In the genomic region with DNA sequence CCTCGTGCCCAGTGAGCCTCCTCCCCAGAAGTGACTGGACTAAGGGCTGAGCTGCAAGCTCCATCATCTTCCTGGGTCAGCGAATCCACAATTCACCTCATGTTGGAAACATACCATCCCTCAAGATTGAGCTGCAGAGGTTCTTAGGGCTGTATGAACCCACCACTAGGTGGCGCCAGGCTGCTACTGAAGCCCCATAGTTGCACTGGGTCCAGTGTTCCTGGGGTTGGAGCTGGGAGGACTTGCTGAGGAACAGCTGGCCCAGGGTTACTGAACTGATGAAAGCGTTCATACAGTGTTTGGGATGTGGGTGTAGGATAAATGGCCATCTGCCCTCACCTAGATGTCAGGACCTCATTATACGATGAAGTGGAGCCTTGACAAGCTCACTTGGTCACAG, we compare ENCODE assay signal across 8 mouse cellular contexts. TPM values are rescaled to one million over a fixed set of nuclear protein-coding genes. Genes with fewer than 3 reads are reported as not detected.
A peak's percentile ranks its signal among the peaks of the same experiment; 100 is the strongest.
DNase-seq lines count a peak whose midpoint lies in the region; ATAC-seq and TF ChIP-seq lines count a peak whose summit lies in the region.

No protein-coding gene starts in this region.

- whole genome bisulfite sequencing in heart, postnatal 0 days, result 53% methylated on average over 5 of the region's 5 CpGs

- TF ChIP-seq CTCF in heart, postnatal 0 days (IDR thresholded peaks at IDR 0.05; ENCODE audit: low read depth), result peak; percentile 87

- no peak for ATAC-seq in cerebellum, adult (ENCODE audit: insufficient number of reproducible peaks, low FRiP score, low TSS enrichment)
- peak; percentile 69; the same call in 1 of the 2 replicates for ATAC-seq in heart, postnatal 0 days (ENCODE audit: insufficient read depth, low read depth)
- peak; percentile 76 for ATAC-seq in megakaryocyte progenitor cell, adult 5-6 weeks (replicated peaks; ENCODE audit: poor library complexity)

- TF ChIP-seq EP300 in heart, postnatal 0 days (IDR thresholded peaks at IDR 0.05; ENCODE audit: low read depth), result no peak

- peak; percentile 58 for DNase-seq in cerebellum, adult 11 months
- peak; percentile 61 for DNase-seq in adrenal gland, adult 2 months
- DNase-seq in embryo, embryonic 9.5 days (ENCODE audit: extremely low spot score), result peak; percentile 57
- peak; percentile 54 for DNase-seq in heart, postnatal 0 days (ENCODE audit: low spot score)
- DNase-seq in layer of hippocampus, postnatal 14 days (ENCODE audit: low spot score in 2 of 2), result peak; percentile 73 to 77
- DNase-seq in spleen, adult 12 weeks (ENCODE audit: low spot score), result peak; percentile 37

- no peaks in the 10 kb centered on the region for H3K9me3 ChIP-seq in heart, postnatal 0 days (replicated peaks; ENCODE audit: control insufficient read depth, low read length)

- no peak overlapping the region for H3K4me2 ChIP-seq in heart, postnatal 0 days (ENCODE audit: low read depth, low read length)

- H3K36me3 ChIP-seq in heart, postnatal 0 days (replicated peaks; ENCODE audit: control insufficient read depth, insufficient read depth, low read length), result peaks cover 51% of the 10 kb centered on the region

- H3K4me3 ChIP-seq in heart, postnatal 0 days (ENCODE audit: low read depth, low read length), result no peak overlapping the region

- no peaks in the 10 kb centered on the region for H3K4me1 ChIP-seq in heart, postnatal 0 days (ENCODE audit: control insufficient read depth, insufficient read depth)

- H3K27ac ChIP-seq in heart, postnatal 0 days (ENCODE audit: low read depth), result no peak overlapping the region

- no peak overlapping the region for H3K9ac ChIP-seq in heart, postnatal 0 days (replicated peaks; ENCODE audit: low read depth, low read length)

- no peaks in the 10 kb centered on the region for H3K27me3 ChIP-seq in heart, postnatal 0 days (ENCODE audit: control insufficient read depth, insufficient read depth, low read length)

RNA-seq across cellular contexts. Expression of a gene that starts 8.1 kb away (rescaled TPM):
- 10 to 100 TPM; 40.2 to 52.4 TPM for total RNA-seq in adrenal gland, adult 2 months (2021)
- polyA plus RNA-seq in adrenal gland, adult 2 months (2012; rRNA removed), result 80.1 and 109 TPM in 2 replicates
- total RNA-seq in heart, postnatal 0 days (2014; rRNA removed; ENCODE audit: low replicate concordance), result 11.9 and 26.6 TPM in 2 replicates
- 34.6 and 37.3 TPM in 2 replicates for polyA plus RNA-seq in heart, postnatal 0 days (2015; fragmentation: Nextera tagmentation; extraction: Ambion mirVana)
- total RNA-seq in layer of hippocampus, postnatal 14 days (2021), result 10 to 100 TPM; 50.6 to 52.1 TPM
- total RNA-seq in megakaryocyte progenitor cell, adult 5-6 weeks (2015), result 15.9 and 18.2 TPM in 2 replicates
- total RNA-seq in megakaryocyte progenitor cell, adult 5-6 weeks (2017), result 5.1 and 11.5 TPM in 2 replicates

RNA-seq across cellular contexts. Expression of a gene that starts 10.0 kb away (rescaled TPM):
- total RNA-seq in adrenal gland, adult 2 months (2021), result under 1 TPM; 0.76 to 0.78 TPM
- polyA plus RNA-seq in adrenal gland, adult 2 months (2012; rRNA removed), result 1.7 and 2.5 TPM in 2 replicates
- total RNA-seq in heart, postnatal 0 days (2014; rRNA removed; ENCODE audit: low replicate concordance), result 0.66 and 0.80 TPM in 2 replicates
- polyA plus RNA-seq in heart, postnatal 0 days (2015; fragmentation: Nextera tagmentation; extraction: Ambion mirVana), result 0.10 and 0.14 TPM in 2 replicates
- 10 to 100 TPM; 46.3 to 46.7 TPM for total RNA-seq in layer of hippocampus, postnatal 14 days (2021)
- 2.7 and 2.9 TPM in 2 replicates for total RNA-seq in megakaryocyte progenitor cell, adult 5-6 weeks (2015)
- 4.6 and 6.7 TPM in 2 replicates for total RNA-seq in megakaryocyte progenitor cell, adult 5-6 weeks (2017)

RNA-seq across cellular contexts. Expression of a gene that starts 44.6 kb away (rescaled TPM):
- total RNA-seq in adrenal gland, adult 2 months (2021), result not detected
- polyA plus RNA-seq in adrenal gland, adult 2 months (2012; rRNA removed), result 0.04 TPM in 1 of 2 replicates, not detected in the other
- not detected in 2 replicates for total RNA-seq in heart, postnatal 0 days (2014; rRNA removed; ENCODE audit: low replicate concordance)
- polyA plus RNA-seq in heart, postnatal 0 days (2015; fragmentation: Nextera tagmentation; extraction: Ambion mirVana), result not detected in 2 replicates
- 1 to 10 TPM; 1.4 to 1.7 TPM for total RNA-seq in layer of hippocampus, postnatal 14 days (2021)
- 0.15 and 1.3 TPM in 2 replicates for total RNA-seq in megakaryocyte progenitor cell, adult 5-6 weeks (2015)
- not detected in 2 replicates for total RNA-seq in megakaryocyte progenitor cell, adult 5-6 weeks (2017)

RNA-seq across cellular contexts. Expression of a gene that starts 53.6 kb away (rescaled TPM):
- 10 to 100 TPM; 23.6 to 41.4 TPM for total RNA-seq in adrenal gland, adult 2 months (2021)
- 7.1 and 10.1 TPM in 2 replicates for polyA plus RNA-seq in adrenal gland, adult 2 months (2012; rRNA removed)
- 9.7 and 22.9 TPM in 2 replicates for total RNA-seq in heart, postnatal 0 days (2014; rRNA removed; ENCODE audit: low replicate concordance)
- polyA plus RNA-seq in heart, postnatal 0 days (2015; fragmentation: Nextera tagmentation; extraction: Ambion mirVana), result 13.3 and 16.2 TPM in 2 replicates
- total RNA-seq in layer of hippocampus, postnatal 14 days (2021), result 10 to 100 TPM; 53.5 to 55.7 TPM
- total RNA-seq in megakaryocyte progenitor cell, adult 5-6 weeks (2015), result 24.9 and 25.2 TPM in 2 replicates
- 88.4 and 127 TPM in 2 replicates for total RNA-seq in megakaryocyte progenitor cell, adult 5-6 weeks (2017)

RNA-seq across cellular contexts. Expression of a gene that starts 54.2 kb away (rescaled TPM):
- not detected for total RNA-seq in adrenal gland, adult 2 months (2021)
- 0.08 TPM in 1 of 2 replicates, not detected in the other for polyA plus RNA-seq in adrenal gland, adult 2 months (2012; rRNA removed)
- not detected in 2 replicates for total RNA-seq in heart, postnatal 0 days (2014; rRNA removed; ENCODE audit: low replicate concordance)
- 0.08 and 0.10 TPM in 2 replicates for polyA plus RNA-seq in heart, postnatal 0 days (2015; fragmentation: Nextera tagmentation; extraction: Ambion mirVana)
- total RNA-seq in layer of hippocampus, postnatal 14 days (2021), result 1 to 10 TPM; 1.1 to 1.4 TPM
- total RNA-seq in megakaryocyte progenitor cell, adult 5-6 weeks (2015), result not detected in 2 replicates
- not detected in 2 replicates for total RNA-seq in megakaryocyte progenitor cell, adult 5-6 weeks (2017)

Comparison
In these comparisons a context has a peak if more than half of its experiments do, and no peak if none do; other contexts are left out.
1. RNA of a gene that starts 10.0 kb away (total RNA-seq): 46.3 to 46.7 TPM in layer of hippocampus, postnatal 14 days; 2.7 to 6.7 TPM in megakaryocyte progenitor cell, adult 5-6 weeks, 0.66 to 0.80 TPM in heart, postnatal 0 days and 0.76 to 0.78 TPM in adrenal gland, adult 2 months; every median in the first group is over 4 times any median in the second.
2. Peak in every context shown above with its lines, with median percentiles within 50 percentile points of each other: DNase-seq.